8 mouse cellular contexts compared by ENCODE assay signal in the genomic region with DNA sequence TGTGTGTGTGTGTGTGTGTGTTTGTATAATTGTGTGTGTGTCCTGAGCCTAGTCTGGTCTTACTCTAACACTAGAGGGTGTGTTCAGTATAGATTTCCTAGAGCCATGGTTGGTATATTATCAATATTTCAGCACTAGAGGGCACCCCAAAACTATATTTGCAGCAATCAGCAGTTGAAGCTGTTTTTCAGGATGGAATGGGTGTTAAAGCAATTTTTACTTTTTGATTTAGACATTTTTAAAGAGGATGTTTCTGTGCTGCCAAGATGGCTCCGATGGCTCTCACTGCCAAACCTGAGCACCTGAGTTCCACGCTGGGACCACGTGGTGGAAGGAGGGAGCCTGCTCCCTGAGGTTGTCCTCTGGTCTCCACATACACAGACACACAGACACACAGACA. TPM values are rescaled to one million over a fixed set of nuclear protein-coding genes. Genes with fewer than 3 reads are reported as not detected.
DNase-seq lines count a peak whose midpoint lies in the region; ATAC-seq and TF ChIP-seq lines count a peak whose summit lies in the region.

No protein-coding gene starts in this region.

- no peak for ATAC-seq in intestine, postnatal 0 days
- no peak for ATAC-seq in intestine, embryonic 15.5 days
- 0 out of 2 replicates have a peak, but pooled peaks have one; percentile 67 for ATAC-seq in forebrain, embryonic 15.5 days (replicated peaks)
- 0 out of 2 replicates have a peak, but pooled peaks have one; percentile 27 for ATAC-seq in liver, embryonic 16.5 days (ENCODE audit: low read depth)

- 73% methylated on average over 3 of the region's 3 CpGs for WGBS in intestine, postnatal 0 days
- 62% methylated on average over 3 of the region's 3 CpGs for WGBS in intestine, embryonic 15.5 days
- WGBS in forebrain, embryonic 15.5 days = 77% methylated on average over 3 of the region's 3 CpGs
- 24% methylated on average over 3 of the region's 3 CpGs for WGBS in liver, embryonic 16.5 days (ENCODE audit: insufficient replicate concordance)

- H3K9me3 ChIP-seq in intestine, postnatal 0 days (ENCODE audit: control insufficient read depth) = no peaks in the 10 kb centered on the region
- no peaks in the 10 kb centered on the region for H3K9me3 ChIP-seq in intestine, embryonic 15.5 days
- H3K9me3 ChIP-seq in forebrain, embryonic 15.5 days = no peaks in the 10 kb centered on the region
- H3K9me3 ChIP-seq in liver, embryonic 16.5 days (replicated peaks; ENCODE audit: control insufficient read depth, low read length) = no peaks in the 10 kb centered on the region

- H3K9ac ChIP-seq in intestine, postnatal 0 days (ENCODE audit: low read depth, low read length) = no peak overlapping the region
- no peak overlapping the region for H3K9ac ChIP-seq in intestine, embryonic 15.5 days
- H3K9ac ChIP-seq in forebrain, embryonic 15.5 days (replicated peaks) = no peak overlapping the region
- no peak overlapping the region for H3K9ac ChIP-seq in liver, embryonic 16.5 days (ENCODE audit: low read depth, low read length)

- no peak overlapping the region for H3K4me2 ChIP-seq in intestine, postnatal 0 days (replicated peaks; ENCODE audit: low read depth)
- no peak overlapping the region for H3K4me2 ChIP-seq in intestine, embryonic 15.5 days (replicated peaks)
- H3K4me2 ChIP-seq in forebrain, embryonic 15.5 days (replicated peaks) = no peak overlapping the region
- H3K4me2 ChIP-seq in liver, embryonic 16.5 days (ENCODE audit: low read depth, low read length) = peak overlapping the region; percentile 21; the same call in 1 of the 2 replicates

- no peaks in the 10 kb centered on the region for H3K36me3 ChIP-seq in intestine, postnatal 0 days (ENCODE audit: control insufficient read depth, insufficient read depth)
- no peaks in the 10 kb centered on the region for H3K36me3 ChIP-seq in intestine, embryonic 15.5 days
- H3K36me3 ChIP-seq in forebrain, embryonic 15.5 days = no peaks in the 10 kb centered on the region
- H3K36me3 ChIP-seq in liver, embryonic 16.5 days (ENCODE audit: control insufficient read depth, insufficient read depth) = no peaks in the 10 kb centered on the region

- H3K4me1 ChIP-seq in intestine, postnatal 0 days (replicated peaks; ENCODE audit: control insufficient read depth, insufficient read depth, low read length) = no peaks in the 10 kb centered on the region
- no peaks in the 10 kb centered on the region for H3K4me1 ChIP-seq in intestine, embryonic 15.5 days (replicated peaks)
- H3K4me1 ChIP-seq in forebrain, embryonic 15.5 days = no peaks in the 10 kb centered on the region
- H3K4me1 ChIP-seq in liver, embryonic 16.5 days (ENCODE audit: control insufficient read depth, low read depth, low read length) = no peaks in the 10 kb centered on the region

- no peak overlapping the region for H3K4me3 ChIP-seq in intestine, postnatal 0 days (ENCODE audit: low read depth, low read length)
- no peak overlapping the region for H3K4me3 ChIP-seq in intestine, embryonic 15.5 days (replicated peaks)
- no peak overlapping the region for H3K4me3 ChIP-seq in forebrain, embryonic 15.5 days
- H3K4me3 ChIP-seq in liver, embryonic 16.5 days (ENCODE audit: low read depth, low read length) = no peak overlapping the region

- DNase-seq in MN1 (ENCODE audit: low spot score) = peak; percentile 28
- no peak for DNase-seq in thymus, postnatal 25 days
- DNase-seq in adrenal gland, adult 18-20 months (ENCODE audit: low spot score in 2 of 2) = no peak
- DNase-seq in spleen, adult 12 weeks (ENCODE audit: low spot score) = no peak

- peak; percentile 61 for TF ChIP-seq CTCF in intestine, postnatal 0 days (IDR thresholded peaks at IDR 0.05; ENCODE audit: low read depth)

- no peak overlapping the region for H3K27ac ChIP-seq in intestine, postnatal 0 days (ENCODE audit: low read depth, low read length)
- no peak overlapping the region for H3K27ac ChIP-seq in intestine, embryonic 15.5 days
- H3K27ac ChIP-seq in forebrain, embryonic 15.5 days (replicated peaks) = no peak overlapping the region
- H3K27ac ChIP-seq in liver, embryonic 16.5 days (ENCODE audit: low read length) = no peak overlapping the region

- H3K27me3 ChIP-seq in intestine, postnatal 0 days (replicated peaks; ENCODE audit: control insufficient read depth, insufficient read depth, low read length) = no peaks in the 10 kb centered on the region
- no peaks in the 10 kb centered on the region for H3K27me3 ChIP-seq in intestine, embryonic 15.5 days (replicated peaks)
- H3K27me3 ChIP-seq in forebrain, embryonic 15.5 days = no peaks in the 10 kb centered on the region
- no peaks in the 10 kb centered on the region for H3K27me3 ChIP-seq in liver, embryonic 16.5 days (ENCODE audit: control insufficient read depth, insufficient read depth, low read depth, low read length)

RNA-seq across cellular contexts. Expression of gene Pogk, which starts 19.4 kb away (rescaled TPM):
- polyA plus RNA-seq in intestine, postnatal 0 days (2015; fragmentation: Nextera tagmentation; extraction: Ambion mirVana) = 2.7 and 3.3 TPM in 2 replicates
- polyA plus RNA-seq in intestine, embryonic 15.5 days (2015; fragmentation: Nextera tagmentation; extraction: Ambion mirVana) = 9.0 and 10.4 TPM in 2 replicates
- 41.1 and 42.0 TPM in 2 replicates for polyA plus RNA-seq in forebrain, embryonic 15.5 days (2015; fragmentation: Nextera tagmentation; extraction: Ambion mirVana)
- polyA plus RNA-seq in liver, embryonic 16.5 days (2015; fragmentation: Nextera tagmentation; extraction: Ambion mirVana) = 0.89 and 0.95 TPM in 2 replicates
- total RNA-seq in adrenal gland, adult 18-20 months (2021) = 10 to 100 TPM; 40.7 to 40.9 TPM

RNA-seq across cellular contexts. Expression of gene Tada1, which starts 50.2 kb away (rescaled TPM):
- polyA plus RNA-seq in intestine, postnatal 0 days (2015; fragmentation: Nextera tagmentation; extraction: Ambion mirVana) = 18.1 and 19.4 TPM in 2 replicates
- 41.5 and 41.7 TPM in 2 replicates for polyA plus RNA-seq in intestine, embryonic 15.5 days (2015; fragmentation: Nextera tagmentation; extraction: Ambion mirVana)
- polyA plus RNA-seq in forebrain, embryonic 15.5 days (2015; fragmentation: Nextera tagmentation; extraction: Ambion mirVana) = 94.6 and 101 TPM in 2 replicates
- 16.7 and 17.9 TPM in 2 replicates for polyA plus RNA-seq in liver, embryonic 16.5 days (2015; fragmentation: Nextera tagmentation; extraction: Ambion mirVana)
- 10 to 100 TPM; 18.1 to 19.6 TPM for total RNA-seq in adrenal gland, adult 18-20 months (2021)

Comparison
In these comparisons a context has a peak if more than half of its experiments do, and no peak if none do; other contexts are left out.
1. ATAC-seq: peak in forebrain, embryonic 15.5 days (single experiment) and liver, embryonic 16.5 days (single experiment); none in intestine, postnatal 0 days (single experiment) and intestine, embryonic 15.5 days (single experiment).